Mouse (Mus musculus) erythroblast, embryonic 14.5 days (primary cell): ENCODE measurements at regions not wholly inside any gene's neighbourhood (a gene's known extent, or its start where the extent isn't known, plus 50 kb on each side); places are given as distances from the start of the nearest gene placed in this dataset.

Experiments used
- GATA1 ChIP-seq: IDR thresholded peaks from 2 replicates; pipeline ENCODE4 v1.6.1; 2012; ENCODE audit warnings: low read length, inconsistent platforms, mixed read lengths
- TAL1 ChIP-seq: IDR thresholded peaks from 3 replicates; pipeline ENCODE4 v1.6.1; 2012; ENCODE audit warnings: low read length, inconsistent platforms, mixed read lengths

- TF ChIP-seq TAL1 (no peak), GATA1 (no peak)
Measured at GRCm38 (mm10) chr14:25229569-25229968, 229.4 kb upstream of the Zmiz1 start.
